Mouse (Mus musculus) stomach, postnatal 0 days (tissue): ENCODE results near the gene Muc20. TPM values are rescaled to one million over a fixed set of nuclear protein-coding genes. Genes with fewer than 3 reads are reported as not detected.
A peak's percentile ranks its signal among the peaks of the same experiment; 100 is the strongest.

ENCODE experiments used
- ATAC-seq: fragments of 200-750 bp; cut with Nextera tagmentation; 2 replicates; pipeline ENCODE4 v1.8.0; 2017; ENCODE audit not compliant: low FRiP score, low TSS enrichment
- DNase-seq: peaks from one replicate; pipeline ENCODE4 v3.0.0-alpha.2; 2016; ENCODE audit warnings: low spot score
- H3K27ac ChIP-seq: fragments of 300-500 bp; sonication (generic); replicated peaks from 2 replicates; pipeline ENCODE4 v1.5.1; 2014; ENCODE audit warnings: mild to moderate bottlenecking, control low read depth
- H3K27me3 ChIP-seq: fragments of 300-500 bp; sonication (generic); 2 replicates; pipeline ENCODE4 v1.6.1; 2014; ENCODE audit warnings: low read length; ENCODE audit not compliant: control insufficient read depth, insufficient read depth
- H3K36me3 ChIP-seq: fragments of 300-500 bp; sonication (generic); 2 replicates; pipeline ENCODE4 v1.6.1; 2014; ENCODE audit warnings: low read length, mixed read lengths; ENCODE audit not compliant: control insufficient read depth, insufficient read depth
- H3K4me1 ChIP-seq: fragments of 300-500 bp; sonication (generic); replicated peaks from 2 replicates; pipeline ENCODE4 v1.6.1; 2014; ENCODE audit warnings: antibody characterized with exemption; ENCODE audit not compliant: control insufficient read depth, insufficient read depth
- H3K4me2 ChIP-seq: fragments of 300-500 bp; sonication (generic); replicated peaks from 2 replicates; pipeline ENCODE4 v1.6.1; 2014; ENCODE audit warnings: low read depth, mild to moderate bottlenecking, control low read depth, moderate library complexity
- H3K4me3 ChIP-seq: fragments of 300-500 bp; sonication (generic); 2 replicates; pipeline ENCODE4 v1.5.1; 2014; ENCODE audit warnings: low read depth, low read length, control low read depth
- H3K9ac ChIP-seq: fragments of 300-500 bp; sonication (generic); 2 replicates; pipeline ENCODE4 v1.6.1; 2014; ENCODE audit warnings: mild to moderate bottlenecking, low read length, control low read depth, mixed read lengths
- H3K9me3 ChIP-seq: fragments of 300-500 bp; sonication (generic); 2 replicates; pipeline ENCODE4 v1.6.1; 2016; ENCODE audit warnings: low read length; ENCODE audit not compliant: control insufficient read depth
- CTCF ChIP-seq: IDR thresholded peaks from 2 replicates; pipeline ENCODE4 v1.5.1; 2016; ENCODE audit warnings: antibody characterized with exemption, low read depth, mild to moderate bottlenecking, moderate library complexity
- EP300 ChIP-seq: optimal IDR thresholded peaks from 2 replicates; pipeline ENCODE3; 2016; ENCODE audit warnings: antibody characterized with exemption
- WGBS: fragments of 180-500 bp; shearing (Covaris S2); extraction: QIAGEN DNeasy Blood & Tissue Kit; methylation state at CpG from one replicate; pipeline ENCODE4 v1.1.7; 2014; 5-methylcytosine and 5-hydroxymethylcytosine counted together
- polyA plus RNA-seq: library from polyadenylated mRNA; unstranded; fragments of >200 nt; fragmentation: Nextera tagmentation; extraction: Ambion mirVana; gene quantifications from 2 replicates; pipeline ENCODE4 v1.2.1, GENCODE M21; 2015

Muc20 gene
- polyA plus RNA-seq, 1 experiment from 2014 or later = 0.51 TPM

GRCm38 (mm10) chr16:32807408-32808185, 10.4 kb upstream of the Muc20 start:
- 44% methylated on average over 8 of the region's 8 CpGs for WGBS
- H3K36me3 ChIP-seq = no peaks in the 10 kb centered on the region
- TF ChIP-seq EP300 (no peak), CTCF (peak; percentile 21)
- peak; percentile 37 for DNase-seq
- ATAC-seq = peak; percentile 29; the same call in 1 of the 2 replicates
- no peaks in the 10 kb centered on the region for H3K9me3 ChIP-seq
- H3K27ac ChIP-seq = no peak overlapping the region
- H3K4me1 ChIP-seq = no peaks in the 10 kb centered on the region
- H3K27me3 ChIP-seq = no peaks in the 10 kb centered on the region
- no peak overlapping the region for H3K9ac ChIP-seq
- H3K4me3 ChIP-seq = no peak overlapping the region
- H3K4me2 ChIP-seq = no peak overlapping the region

- no peak for ATAC-seq
- H3K4me3 ChIP-seq = no peak overlapping the region
- 52% methylated on average over 7 of the region's 7 CpGs for WGBS
- H3K27me3 ChIP-seq = no peaks in the 10 kb centered on the region
- DNase-seq = no peak
- no peak overlapping the region for H3K27ac ChIP-seq
- H3K9ac ChIP-seq = no peak overlapping the region
- H3K36me3 ChIP-seq = no peaks in the 10 kb centered on the region
- no peak for TF ChIP-seq CTCF
- TF ChIP-seq EP300 = no peak
- H3K4me2 ChIP-seq = no peak overlapping the region
- H3K9me3 ChIP-seq = no peaks in the 10 kb centered on the region
- H3K4me1 ChIP-seq = no peaks in the 10 kb centered on the region
Observed at GRCm38 (mm10) chr16:32805151-32805550, 7.9 kb upstream of the Muc20 start.

GRCm38 (mm10) chr16:32803901-32804300, 6.7 kb upstream of the Muc20 start:
- no peak for TF ChIP-seq EP300
- TF ChIP-seq CTCF = no peak
- 44% methylated on average over 5 of the region's 5 CpGs for WGBS
- no peak overlapping the region for H3K27ac ChIP-seq

GRCm38 (mm10) chr16:32803252-32803853, 6.1 kb upstream of the Muc20 start:
- TF ChIP-seq EP300 = no peak
- no peak for TF ChIP-seq CTCF
- no peaks in the 10 kb centered on the region for H3K27me3 ChIP-seq
- no peaks in the 10 kb centered on the region for H3K36me3 ChIP-seq
- H3K4me3 ChIP-seq = no peak overlapping the region
- no peaks in the 10 kb centered on the region for H3K9me3 ChIP-seq
- DNase-seq (peak; percentile 72), ATAC-seq (peak; percentile 43)
- H3K9ac ChIP-seq = no peak overlapping the region
- no peaks in the 10 kb centered on the region for H3K4me1 ChIP-seq
- WGBS = 23% methylated on average over 6 of the region's 6 CpGs
- H3K4me2 ChIP-seq = no peak overlapping the region
- no peak overlapping the region; the same call in 1 of the 2 replicates for H3K27ac ChIP-seq

More at GRCm38 (mm10) chr16:32803901-32804300, 6.7 kb upstream of the Muc20 start:
- H3K9ac ChIP-seq = no peak overlapping the region
- H3K4me2 ChIP-seq = no peak overlapping the region
- DNase-seq (no peak), ATAC-seq (no peak)
- H3K36me3 ChIP-seq = no peaks in the 10 kb centered on the region
- no peaks in the 10 kb centered on the region for H3K27me3 ChIP-seq
- H3K4me1 ChIP-seq = no peaks in the 10 kb centered on the region
- H3K9me3 ChIP-seq = no peaks in the 10 kb centered on the region
- H3K4me3 ChIP-seq = no peak overlapping the region

GRCm38 (mm10) chr16:32796676-32797425, 384 bp downstream of the Muc20 start:
- Histone ChIP-seq H3K4me3 (no peak overlapping the region), H3K27me3 (no peaks in the 10 kb centered on the region), H3K4me1 (no peaks in the 10 kb centered on the region), H3K9ac (no peak overlapping the region), H3K4me2 (no peak overlapping the region), H3K9me3 (no peaks in the 10 kb centered on the region), H3K27ac (no peak overlapping the region), H3K36me3 (no peaks in the 10 kb centered on the region)
- TF ChIP-seq CTCF (no peak), EP300 (no peak)
- WGBS = 63% methylated on average over 14 of the region's 14 CpGs
- no peak; the same call in 1 of the 2 replicates for ATAC-seq
- no peak for DNase-seq
